Mouse (Mus musculus): ENCODE measurements around the gene Nup210. TPM values are rescaled to one million over a fixed set of nuclear protein-coding genes. Genes with fewer than 3 reads are reported as not detected.
A peak's percentile ranks its signal among the peaks of the same experiment; 100 is the strongest.
"Not testable (repeated sequence)": the region's sequence is repeated elsewhere in the genome, so short reads cannot be mapped to it uniquely, and the experiment has no call there.

Gene Nup210
- total RNA-seq, 2 experiments from 2014 or later, result 3.6 to 6.2 TPM

GRCm38 (mm10) chr6:91104765-91105399, 11.7 kb downstream of the Nup210 start:
- no peak for DNase-seq

GRCm38 (mm10) chr6:91103421-91103820, 13.2 kb downstream of the Nup210 start:
- DNase-seq, result not testable (repeated sequence)

GRCm38 (mm10) chr6:91100621-91101020, 16.0 kb downstream of the Nup210 start:
- no peak for DNase-seq

- DNase-seq, result no peak
Observed at GRCm38 (mm10) chr6:91097879-91098278, 18.8 kb downstream of the Nup210 start.

GRCm38 (mm10) chr6:91095072-91095601, 21.5 kb downstream of the Nup210 start:
- no peak for DNase-seq

- DNase-seq, result no peak
Observed at GRCm38 (mm10) chr6:91092216-91092899, 24.3 kb downstream of the Nup210 start.

- DNase-seq, result peak in 1 of 2 experiments; percentile 28
Observed at GRCm38 (mm10) chr6:91085114-91085892, 31.3 kb downstream of the Nup210 start.

GRCm38 (mm10) chr6:91080033-91080432, 36.6 kb downstream of the Nup210 start:
- peak in 1 of 2 experiments; percentile 18 for DNase-seq

GRCm38 (mm10) chr6:91076249-91076648, 40.4 kb downstream of the Nup210 start:
- DNase-seq, result peak; percentile 79 to 83

- DNase-seq, result no peak
Observed at GRCm38 (mm10) chr6:91068511-91068910, 48.1 kb downstream of the Nup210 start.

- no peak for DNase-seq
Observed at GRCm38 (mm10) chr6:91067048-91067447, 49.6 kb downstream of the Nup210 start.

GRCm38 (mm10) chr6:91061296-91061695, 55.3 kb downstream of the Nup210 start:
- no peak for DNase-seq

- DNase-seq, result peak; percentile 61 to 78
Observed at GRCm38 (mm10) chr6:91059711-91060110, 56.9 kb downstream of the Nup210 start.

- DNase-seq, result no peak
Observed at GRCm38 (mm10) chr6:91057989-91058388, 58.6 kb downstream of the Nup210 start.

- no peak for DNase-seq
Observed at GRCm38 (mm10) chr6:91056348-91056747, 60.3 kb downstream of the Nup210 start.

GRCm38 (mm10) chr6:91052572-91052971, 64.1 kb downstream of the Nup210 start:
- no peak for DNase-seq

- no peak for DNase-seq
Observed at GRCm38 (mm10) chr6:91048019-91048418, 68.6 kb downstream of the Nup210 start.

GRCm38 (mm10) chr6:91047434-91047833, 69.2 kb downstream of the Nup210 start:
- DNase-seq, result no peak

- DNase-seq, result no peak
Observed at GRCm38 (mm10) chr6:91046184-91046583, 70.4 kb downstream of the Nup210 start.

GRCm38 (mm10) chr6:91044628-91045331, 71.8 kb downstream of the Nup210 start:
- no peak for DNase-seq

- DNase-seq, result no peak
Observed at GRCm38 (mm10) chr6:91041287-91041686, 75.3 kb downstream of the Nup210 start.

GRCm38 (mm10) chr6:91028256-91028655, 88.4 kb downstream of the Nup210 start:
- no peak for DNase-seq
